Mouse (Mus musculus) CH12.LX (cell line): ENCODE measurements around the gene Arhgap35. TPM values are rescaled to one million over a fixed set of nuclear protein-coding genes. Genes with fewer than 3 reads are reported as not detected.

Source experiments
- DNase-seq: peaks from one replicate; pipeline ENCODE4 v3.0.0-alpha.2; 2013; ENCODE audit errors: extremely low read depth
- H3K27ac ChIP-seq: 2 replicates; pipeline ENCODE4 v1.5.1; 2012; ENCODE audit warnings: low read depth, mild to moderate bottlenecking, control low read depth, moderate library complexity; ENCODE audit not compliant: insufficient read depth
- H3K27me3 ChIP-seq: replicated peaks from 2 replicates; pipeline ENCODE3; 2012; ENCODE audit warnings: inconsistent platforms
- H3K36me3 ChIP-seq, 2 experiments: replicated peaks in 1 of 2; 2 replicates each; pipeline versions ENCODE3 to v1.6.1; 2012; ENCODE audit warnings: inconsistent platforms in 1 of 2, low read length in 1 of 2, mild to moderate bottlenecking in 1 of 2, mixed read lengths in 1 of 2, moderate library complexity in 1 of 2; ENCODE audit not compliant: control insufficient read depth in 1 of 2, insufficient read depth in 1 of 2
- H3K4me1 ChIP-seq, 2 experiments: 2 replicates each; pipeline ENCODE4 v1.6.1; 2012; ENCODE audit warnings: inconsistent platforms in 1 of 2, moderate library complexity in 1 of 2; ENCODE audit not compliant: insufficient read depth in 2 of 2, control insufficient read depth in 1 of 2
- H3K4me2 ChIP-seq: 2 replicates; pipeline ENCODE4 v1.6.1; 2012; ENCODE audit warnings: low read depth, mild to moderate bottlenecking, control low read depth; ENCODE audit not compliant: poor library complexity, insufficient read depth, severe bottlenecking
- H3K4me3 ChIP-seq, 3 experiments: fragments of 150-350 bp in 1 of 3; sonication (generic) in 1 of 3; replicated peaks in 1 of 3; 2 replicates each; pipeline versions ENCODE3 to v1.5.1; 2011 to 2012; ENCODE audit warnings: low read depth in 2 of 3, low read length in 2 of 3, mild to moderate bottlenecking in 2 of 3, moderate library complexity in 2 of 3, control low read depth in 1 of 3, improper control_type of control experiment in 1 of 3, inconsistent platforms in 1 of 3, mixed read lengths in 1 of 3; ENCODE audit not compliant: poor library complexity in 1 of 3
- H3K79me2 ChIP-seq: replicated peaks from 2 replicates; pipeline ENCODE4 v1.6.1; 2012; ENCODE audit warnings: mild to moderate bottlenecking, moderate library complexity; ENCODE audit not compliant: control insufficient read depth, poor library complexity, insufficient read depth, severe bottlenecking; ENCODE audit errors: extremely low read depth
- H3K9ac ChIP-seq: 2 replicates; pipeline ENCODE4 v1.6.1; 2012; ENCODE audit warnings: low read depth, mild to moderate bottlenecking, control low read depth, moderate library complexity; ENCODE audit not compliant: insufficient read depth
- H3K9me3 ChIP-seq: replicated peaks from 2 replicates; pipeline ENCODE3; 2012; ENCODE audit warnings: low read length, inconsistent platforms, mixed read lengths
- BHLHE40 ChIP-seq: IDR thresholded peaks from 2 replicates; pipeline ENCODE4 v1.6.1; 2011; ENCODE audit warnings: mild to moderate bottlenecking, low read depth, low read length, improper control_type of control experiment
- CHD1 ChIP-seq: IDR thresholded peaks from 2 replicates; pipeline ENCODE4 v1.6.1; 2012; ENCODE audit warnings: low read depth, low read length, improper control_type of control experiment, inconsistent platforms
- CHD2 ChIP-seq: IDR thresholded peaks from 2 replicates; pipeline ENCODE4 v1.6.1; 2011; ENCODE audit warnings: low read length, improper control_type of control experiment
- CTCF ChIP-seq, 2 experiments: IDR thresholded peaks in 1 of 2; conservative IDR thresholded peaks in 1 of 2; 2 replicates each; pipeline ENCODE4 v1.5.1; 2011 to 2012; ENCODE audit warnings: low read depth in 2 of 2, low read length in 2 of 2, improper control_type of control experiment in 1 of 2, inconsistent platforms in 1 of 2, mild to moderate bottlenecking in 1 of 2, moderate library complexity in 1 of 2
- ELF1 ChIP-seq: IDR thresholded peaks from 2 replicates; pipeline ENCODE4 v1.6.1; 2014; ENCODE audit warnings: low read depth, mild to moderate bottlenecking, inconsistent platforms, low read length, improper control_type of control experiment
- ETS1 ChIP-seq: conservative IDR thresholded peaks from 2 replicates; pipeline ENCODE4 v1.6.1; 2012; ENCODE audit warnings: low read depth, mild to moderate bottlenecking, inconsistent platforms, low read length, improper control_type of control experiment, moderate library complexity
- GABPA ChIP-seq: IDR thresholded peaks from 2 replicates; pipeline ENCODE4 v1.6.1; 2012; ENCODE audit warnings: low read depth, low read length, improper control_type of control experiment, inconsistent platforms; ENCODE audit not compliant: insufficient replicate concordance
- HCFC1 ChIP-seq: IDR thresholded peaks from 2 replicates; pipeline ENCODE4 v1.6.1; 2012; ENCODE audit warnings: low read depth, mild to moderate bottlenecking, inconsistent platforms, low read length, improper control_type of control experiment
- IRF4 ChIP-seq: IDR thresholded peaks from 2 replicates; pipeline ENCODE4 v1.6.1; 2014; ENCODE audit warnings: low read depth, mild to moderate bottlenecking, inconsistent platforms, low read length, improper control_type of control experiment
- KAT2A ChIP-seq: IDR thresholded peaks from 2 replicates; pipeline ENCODE4 v1.6.1; 2012; ENCODE audit warnings: low read length, improper control_type of control experiment, inconsistent platforms; ENCODE audit not compliant: insufficient replicate concordance
- MAFK ChIP-seq: IDR thresholded peaks from 2 replicates; pipeline ENCODE4 v1.6.1; 2011; ENCODE audit warnings: low read length, improper control_type of control experiment; ENCODE audit not compliant: insufficient replicate concordance
- MAX ChIP-seq: IDR thresholded peaks from 2 replicates; pipeline ENCODE4 v1.6.1; 2011; ENCODE audit warnings: low read length, improper control_type of control experiment
- MXI1 ChIP-seq: IDR thresholded peaks from 2 replicates; pipeline ENCODE4 v1.6.1; 2011; ENCODE audit warnings: mild to moderate bottlenecking, low read depth, low read length, improper control_type of control experiment
- PAX5 ChIP-seq: IDR thresholded peaks from 2 replicates; pipeline ENCODE4 v1.6.1; 2012; ENCODE audit warnings: low read length, inconsistent platforms, mixed read lengths
- POLR2A ChIP-seq: IDR thresholded peaks from 2 replicates; pipeline ENCODE4 v1.6.1; 2011; ENCODE audit warnings: low read depth, mild to moderate bottlenecking, improper control_type of control experiment, low read length
- RAD21 ChIP-seq: IDR thresholded peaks from 2 replicates; pipeline ENCODE4 v1.6.1; 2011; ENCODE audit warnings: low read depth, mild to moderate bottlenecking, low read length, improper control_type of control experiment, moderate library complexity
- RCOR1 ChIP-seq: conservative IDR thresholded peaks from 2 replicates; pipeline ENCODE4 v1.6.1; 2012; ENCODE audit warnings: low read depth, mild to moderate bottlenecking, inconsistent platforms, low read length, improper control_type of control experiment
- SMC3 ChIP-seq: IDR thresholded peaks from 2 replicates; pipeline ENCODE4 v1.6.1; 2011; ENCODE audit warnings: low read depth, low read length, improper control_type of control experiment
- USF1 ChIP-seq: IDR thresholded peaks from 2 replicates; pipeline ENCODE4 v1.6.1; 2014; ENCODE audit warnings: low read depth, mild to moderate bottlenecking, inconsistent platforms, low read length, improper control_type of control experiment
- USF2 ChIP-seq: conservative IDR thresholded peaks from 2 replicates; pipeline ENCODE4 v1.6.1; 2011; ENCODE audit warnings: low read depth, low read length, improper control_type of control experiment
- ZKSCAN1 ChIP-seq: IDR thresholded peaks from 2 replicates; pipeline ENCODE4 v1.6.1; 2012; ENCODE audit warnings: low read depth, inconsistent platforms, low read length, improper control_type of control experiment, borderline replicate concordance
- dilution Hi-C: fragments of 300-500 bp; cut with MboI; formaldehyde crosslinking; loops from 2 replicates; pipeline ENCODE4 v1.14.3; 2020; ENCODE audit warnings: low sequenced_read_pairs; ENCODE audit not compliant: extremely low pct_unique_long_range_greater_than_20kb, extremely low pct_ligation_motif_present
- in situ Hi-C: fragments of 300-500 bp; cut with MboI; formaldehyde crosslinking; loops from 3 replicates; pipeline ENCODE4 v1.14.3; 2019; ENCODE audit warnings: low sequenced_read_pairs, low pct_ligation_motif_present, low pct_unique_long_range_greater_than_20kb, mixed read lengths
- polyA plus RNA-seq: library from polyadenylated mRNA; unstranded; fragments of >175 nt; gene quantifications from 2 replicates; pipeline ENCODE4 v1.2.1, GENCODE M21; 2012; ENCODE audit warnings: low read depth; ENCODE audit not compliant: insufficient read length
- total RNA-seq, 2 experiments: library from RNA; depleted of rRNA; stranded (reverse); fragments of 300-350 nt in 1 of 2; fragments of >200 nt in 1 of 2; gene quantifications; 2 replicates each; pipeline ENCODE4 v1.2.3; 2012 to 2014

Arhgap35 gene
- total and polyA plus RNA-seq, 3 experiments, result 3.0 to 7.2 (median 5.3) TPM

DNA sequence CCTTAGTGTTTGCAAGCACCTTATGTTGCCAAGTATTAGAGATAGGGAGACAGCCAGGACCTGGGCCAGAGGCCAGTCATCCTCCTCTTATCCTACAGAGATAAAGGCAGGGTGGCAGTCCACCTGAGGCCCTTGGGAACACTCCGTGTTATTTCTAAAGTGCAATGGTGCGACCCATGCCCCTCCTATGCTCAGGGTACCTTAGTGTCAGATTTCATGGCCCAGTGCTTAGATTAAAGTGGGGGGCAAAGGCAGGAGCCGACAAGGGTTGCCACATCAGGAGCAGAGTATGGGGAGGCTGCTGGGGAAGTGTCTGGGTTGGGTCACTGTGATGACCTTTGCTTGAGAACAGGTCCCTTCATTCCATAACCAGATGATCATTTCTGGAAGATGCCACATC, 118.5 kb downstream of the Arhgap35 start:
- Histone ChIP-seq H3K79me2 (no peaks in the 10 kb centered on the region), H3K27ac (no peak overlapping the region), H3K27me3 (no peaks in the 10 kb centered on the region), H3K9me3 (no peaks in the 10 kb centered on the region), H3K4me1 (peaks cover 0 to 10% of the 10 kb centered on the region in 2 experiments; a peak in 2 of 4 replicates), H3K36me3 (peaks cover 22 to 56% of the 10 kb centered on the region in 2 experiments), H3K4me3 (no peak overlapping the region), H3K4me2 (no peak overlapping the region), H3K9ac (no peak overlapping the region)
- dilution Hi-C loops (no loop called here), in situ Hi-C loops (no loop called here)
- TF ChIP-seq ETS1, result no peak
- no peak for TF ChIP-seq USF2
- no peak for TF ChIP-seq MAFK
- TF ChIP-seq MXI1, result no peak
- no peak for TF ChIP-seq POLR2A
- TF ChIP-seq GABPA, result no peak
- TF ChIP-seq USF1, result no peak
- no peak for TF ChIP-seq CTCF (conservative IDR thresholded peaks at IDR 0.05 in 1 of 2, IDR thresholded peaks at IDR 0.05 in 1 of 2; ENCODE audit: low read depth in 2 of 2, low read length in 2 of 2)
- TF ChIP-seq IRF4, result no peak
- no peak for TF ChIP-seq HCFC1
- no peak for DNase-seq

- no peaks in the 10 kb centered on the region for H3K9me3 ChIP-seq
- dilution Hi-C loops, result no loop called here
- H3K27ac ChIP-seq, result no peak overlapping the region
- no peaks in the 10 kb centered on the region for H3K27me3 ChIP-seq
- H3K4me2 ChIP-seq, result no peak overlapping the region
- peak; percentile 37 for TF ChIP-seq SMC3
- TF ChIP-seq BHLHE40, result no peak
- peak; percentile 67 to 80; a peak in 3 of 4 replicates for TF ChIP-seq CTCF (conservative IDR thresholded peaks at IDR 0.05 in 1 of 2, IDR thresholded peaks at IDR 0.05 in 1 of 2; ENCODE audit: low read depth in 2 of 2, low read length in 2 of 2)
- H3K9ac ChIP-seq, result no peak overlapping the region
- H3K79me2 ChIP-seq, result no peaks in the 10 kb centered on the region
- H3K4me3 ChIP-seq, result no peak overlapping the region
- H3K36me3 ChIP-seq, result peaks cover 19 to 38% of the 10 kb centered on the region in 2 experiments
- H3K4me1 ChIP-seq, result peaks cover 0 to 19% of the 10 kb centered on the region in 2 experiments; a peak in 2 of 4 replicates
- in situ Hi-C loops, result no loop called here
- peak; percentile 34 for DNase-seq
Measured at GRCm38 (mm10) chr7:16493361-16493760, 121.4 kb downstream of the Arhgap35 start.

- H3K4me2 ChIP-seq, result no peak overlapping the region
- H3K79me2 ChIP-seq, result no peaks in the 10 kb centered on the region
- H3K4me1 ChIP-seq, result peaks cover 0 to 22% of the 10 kb centered on the region in 2 experiments; a peak in 2 of 4 replicates
- TF ChIP-seq MAX (no peak), RCOR1 (no peak), MAFK (no peak), USF2 (no peak), PAX5 (no peak), USF1 (no peak), KAT2A (no peak), ELF1 (no peak), SMC3 (no peak), ZKSCAN1 (no peak), CHD2 (no peak), POLR2A (no peak), CHD1 (no peak), ETS1 (no peak), RAD21 (no peak), BHLHE40 (no peak)
- DNase-seq, result no peak
- peaks cover 10 to 27% of the 10 kb centered on the region in 2 experiments for H3K36me3 ChIP-seq
- in situ Hi-C loops, result no loop called here
- H3K9me3 ChIP-seq, result no peaks in the 10 kb centered on the region
- dilution Hi-C loops, result no loop called here
- H3K27ac ChIP-seq, result no peak overlapping the region
- H3K27me3 ChIP-seq, result no peaks in the 10 kb centered on the region
- no peak overlapping the region for H3K4me3 ChIP-seq
- H3K9ac ChIP-seq, result no peak overlapping the region
Measured at GRCm38 (mm10) chr7:16492211-16492610, 122.6 kb downstream of the Arhgap35 start.
